Mouse (Mus musculus) ES-E14 (cell line): Measurements from ENCODE around the gene Pygl. TPM values are rescaled to one million over a fixed set of nuclear protein-coding genes. Genes with fewer than 3 reads are reported as not detected.
"Not testable (repeated sequence)": the region's sequence is repeated elsewhere in the genome, so short reads cannot be mapped to it uniquely, and the experiment has no call there.

Experiments used
- DNase-seq: peaks from one replicate; pipeline ENCODE4 v3.0.0-alpha.2; 2013; ENCODE audit warnings: low read depth, low spot score
- H3K27ac ChIP-seq: 2 replicates; pipeline ENCODE4 v1.5.1; 2012; ENCODE audit warnings: low read depth, mild to moderate bottlenecking, low read length, moderate library complexity, mixed read lengths; ENCODE audit not compliant: poor library complexity, insufficient read depth, severe bottlenecking
- H3K36me3 ChIP-seq: 2 replicates; pipeline ENCODE4 v1.6.1; 2012; ENCODE audit warnings: mild to moderate bottlenecking, low read length, moderate library complexity, mixed read lengths; ENCODE audit not compliant: control insufficient read depth, poor library complexity, insufficient read depth, severe bottlenecking
- H3K4me1 ChIP-seq, 2 experiments: fragments of 150-350 bp in 1 of 2; sonication (generic) in 1 of 2; 2 replicates each; pipeline ENCODE4 v1.6.1; 2012; ENCODE audit warnings: low read length in 2 of 2, mild to moderate bottlenecking in 1 of 2, mixed read lengths in 1 of 2; ENCODE audit not compliant: control insufficient read depth in 2 of 2, insufficient read depth in 2 of 2, poor library complexity in 1 of 2
- H3K4me3 ChIP-seq, 2 experiments: fragments of 150-350 bp in 1 of 2; sonication (generic) in 1 of 2; 2 replicates each; pipeline ENCODE4 v1.5.1; 2012; ENCODE audit warnings: low read length in 2 of 2, low read depth in 1 of 2, mild to moderate bottlenecking in 1 of 2, mixed read lengths in 1 of 2; ENCODE audit not compliant: insufficient read depth in 1 of 2, poor library complexity in 1 of 2, severe bottlenecking in 1 of 2
- H3K9ac ChIP-seq: 2 replicates; pipeline ENCODE4 v1.6.1; 2012; ENCODE audit warnings: low read depth, mild to moderate bottlenecking, low read length, mixed read lengths; ENCODE audit not compliant: poor library complexity, insufficient read depth, severe bottlenecking
- H3K9me3 ChIP-seq: fragments of 150-350 bp; sonication (generic); 2 replicates; pipeline ENCODE4 v1.6.1; 2012; ENCODE audit warnings: low read depth, mild to moderate bottlenecking, low read length; ENCODE audit not compliant: control insufficient read depth, insufficient read depth
- CHD2 ChIP-seq: IDR thresholded peaks from 2 replicates; pipeline ENCODE4 v1.6.1; 2014; ENCODE audit warnings: mild to moderate bottlenecking, low read depth, low read length, inconsistent platforms
- HCFC1 ChIP-seq: IDR thresholded peaks from 2 replicates; pipeline ENCODE4 v1.6.1; 2012; ENCODE audit warnings: low read length, inconsistent platforms, borderline replicate concordance; ENCODE audit not compliant: insufficient read depth
- MAFK ChIP-seq: IDR thresholded peaks from 2 replicates; pipeline ENCODE4 v1.6.1; 2014; ENCODE audit warnings: mild to moderate bottlenecking, low read depth, low read length, inconsistent platforms; ENCODE audit not compliant: insufficient read depth
- ZC3H11A ChIP-seq: IDR thresholded peaks from 2 replicates; pipeline ENCODE4 v1.6.1; 2012; ENCODE audit warnings: low read depth, mild to moderate bottlenecking, inconsistent platforms, low read length, borderline replicate concordance
- ZNF384 ChIP-seq: IDR thresholded peaks from 2 replicates; pipeline ENCODE4 v1.6.1; 2012; ENCODE audit warnings: low read depth, low read length, inconsistent platforms
- in situ Hi-C, 2 experiments: fragments of 600-800 bp; cut with MboI; formaldehyde crosslinking; loops; one replicate each; pipeline ENCODE4 v1.15.1; 2025; ENCODE audit warnings: low sequenced_read_pairs in 2 of 2, inconsistent platforms in 1 of 2; ENCODE audit not compliant: unreplicated experiment in 2 of 2
- total RNA-seq: library from RNA; depleted of rRNA; stranded (reverse); fragments of 300-350 nt; gene quantifications from 2 replicates; pipeline ENCODE4 v1.2.3, GENCODE M21; 2012; rRNA removed

The Pygl gene
- total RNA-seq, 1 experiment = 1.4 TPM

GRCm38 (mm10) chr12:70145586-70145985, 85.7 kb downstream of the Pygl start:
- in situ Hi-C loops = no loop called here
- H3K36me3 ChIP-seq = no peaks in the 10 kb centered on the region
- no peaks in the 10 kb centered on the region for H3K9me3 ChIP-seq
- TF ChIP-seq ZC3H11A (no peak), ZNF384 (no peak), CHD2 (no peak), HCFC1 (no peak), MAFK (no peak)
- peaks cover 0 to 9% of the 10 kb centered on the region in 2 experiments; a peak in 1 of 4 replicates for H3K4me1 ChIP-seq
- no peak overlapping the region for H3K4me3 ChIP-seq
- H3K27ac ChIP-seq = no peak overlapping the region
- no peak overlapping the region for H3K9ac ChIP-seq
- no peak for DNase-seq

GRCm38 (mm10) chr12:70144637-70145448, 86.4 kb downstream of the Pygl start:
- H3K27ac ChIP-seq = no peak overlapping the region
- H3K4me1 ChIP-seq = peaks cover 0 to 9% of the 10 kb centered on the region in 2 experiments; a peak in 1 of 4 replicates
- DNase-seq = peak; percentile 58
- no peaks in the 10 kb centered on the region for H3K36me3 ChIP-seq
- TF ChIP-seq CHD2 (no peak), MAFK (no peak), ZNF384 (no peak), ZC3H11A (0 out of 2 replicates have a peak, but pooled peaks have one; percentile 40), HCFC1 (no peak)
- H3K9me3 ChIP-seq = no peaks in the 10 kb centered on the region
- H3K9ac ChIP-seq = no peak overlapping the region
- no peak overlapping the region for H3K4me3 ChIP-seq
- in situ Hi-C loops = no loop called here

- H3K27ac ChIP-seq = not testable (repeated sequence)
These were observed 87.1 kb downstream of the Pygl start for GRCm38 (mm10) chr12:70144106-70144587.

GRCm38 (mm10) chr12:70140993-70141576, 90.2 kb downstream of the Pygl start:
- TF ChIP-seq HCFC1 = no peak
- TF ChIP-seq ZNF384 = no peak
- no peak for TF ChIP-seq MAFK
- TF ChIP-seq CHD2 = no peak
- no peak for TF ChIP-seq ZC3H11A
- in situ Hi-C loops = no loop called here
- DNase-seq = no peak

More at GRCm38 (mm10) chr12:70144106-70144587, 87.1 kb downstream of the Pygl start:
- in situ Hi-C loops, DNase-seq, H3K36me3 ChIP-seq, H3K4me1 ChIP-seq, H3K4me3 ChIP-seq, H3K9ac ChIP-seq, H3K9me3 ChIP-seq: not testable (repeated sequence)

More at GRCm38 (mm10) chr12:70140993-70141576, 90.2 kb downstream of the Pygl start:
- Histone ChIP-seq H3K4me3 (no peak overlapping the region), H3K36me3 (no peaks in the 10 kb centered on the region), H3K27ac (no peak overlapping the region), H3K4me1 (no peaks in the 10 kb centered on the region), H3K9me3 (no peaks in the 10 kb centered on the region), H3K9ac (no peak overlapping the region)

Other genes with a start within 250 kb of the Pygl start
- 17.0 and 17.8 TPM in 2 replicates for gene Sav1, start 244.5 kb downstream of the Pygl start, total RNA-seq
- gene Nin, start 117.8 kb downstream of the Pygl start, total RNA-seq = 9.0 and 13.9 TPM in 2 replicates
- not detected in 2 replicates for gene Abhd12b, start 77.3 kb downstream of the Pygl start, total RNA-seq
- gene Trim9, start 116.1 kb upstream of the Pygl start, total RNA-seq = 0.04 and 0.11 TPM in 2 replicates
- 62.9 and 73.4 TPM in 2 replicates for gene Tmx1, start 221.6 kb upstream of the Pygl start, total RNA-seq